Mouse (Mus musculus): Measurements from ENCODE around the gene Pola1. TPM values are rescaled to one million over a fixed set of nuclear protein-coding genes. Genes with fewer than 3 reads are reported as not detected.

Pola1 gene
- total and polyA plus RNA-seq, 3 experiments, result 29.3 to 38.0 (median 29.6) TPM

GRCm38 (mm10) chrX:93285091-93285490 lies 346.9 kb downstream of the Pola1 start:
- Histone ChIP-seq H3K27me3 (replicated peaks) (peaks cover 33% of the 10 kb centered on the region), H3K4me3 (replicated peaks in 1 of 3; ENCODE audit: low read depth in 2 of 3, low read length in 2 of 3, poor library complexity in 1 of 3) (no peak overlapping the region), H3K36me3 (replicated peaks in 1 of 2; ENCODE audit: control insufficient read depth in 1 of 2, insufficient read depth in 1 of 2, low read length in 1 of 2) (no peaks in the 10 kb centered on the region), H3K9ac (ENCODE audit: insufficient read depth, low read depth) (no peak overlapping the region), H3K79me2 (replicated peaks; ENCODE audit: control insufficient read depth, extremely low read depth, insufficient read depth, poor library complexity, severe bottlenecking) (no peaks in the 10 kb centered on the region), H3K4me2 (ENCODE audit: insufficient read depth, low read depth, poor library complexity, severe bottlenecking) (no peak overlapping the region), H3K27ac (ENCODE audit: insufficient read depth, low read depth) (no peak overlapping the region), H3K4me1 (ENCODE audit: control insufficient read depth in 1 of 2, insufficient read depth in 2 of 2) (no peaks in the 10 kb centered on the region), H3K9me3 (replicated peaks; ENCODE audit: low read length) (no peaks in the 10 kb centered on the region)
- no peak for DNase-seq (ENCODE audit: extremely low read depth)
- in situ Hi-C loops (cut with MboI; ENCODE audit: low pct_ligation_motif_present, low pct_unique_long_range_greater_than_20kb, low sequenced_read_pairs), result loop anchor here (10.0 kb wide), 1 partner anchor 200 kb away; no protein-coding TSS in a partner anchor
- dilution Hi-C loops (cut with MboI; ENCODE audit: extremely low pct_ligation_motif_present, extremely low pct_unique_long_range_greater_than_20kb, low sequenced_read_pairs), result no loop called here
- no peak for TF ChIP-seq CHD1 (IDR thresholded peaks at IDR 0.05; ENCODE audit: low read depth, low read length)
- no peak for TF ChIP-seq ZNF384 (IDR thresholded peaks at IDR 0.05; ENCODE audit: low read depth, low read length)
- no peak for TF ChIP-seq NELFE (IDR thresholded peaks at IDR 0.05; ENCODE audit: low read depth, low read length)
- TF ChIP-seq MEF2A (IDR thresholded peaks at IDR 0.05; ENCODE audit: borderline replicate concordance, low read depth, low read length), result no peak
- no peak for TF ChIP-seq MAFK (IDR thresholded peaks at IDR 0.05; ENCODE audit: insufficient replicate concordance, low read length)
- TF ChIP-seq MAX (IDR thresholded peaks at IDR 0.05; ENCODE audit: low read length), result no peak
- no peak for TF ChIP-seq E2F4 (IDR thresholded peaks at IDR 0.05; ENCODE audit: insufficient replicate concordance, low read depth, low read length)
- no peak for TF ChIP-seq CHD2 (IDR thresholded peaks at IDR 0.05; ENCODE audit: low read length)

DNA sequence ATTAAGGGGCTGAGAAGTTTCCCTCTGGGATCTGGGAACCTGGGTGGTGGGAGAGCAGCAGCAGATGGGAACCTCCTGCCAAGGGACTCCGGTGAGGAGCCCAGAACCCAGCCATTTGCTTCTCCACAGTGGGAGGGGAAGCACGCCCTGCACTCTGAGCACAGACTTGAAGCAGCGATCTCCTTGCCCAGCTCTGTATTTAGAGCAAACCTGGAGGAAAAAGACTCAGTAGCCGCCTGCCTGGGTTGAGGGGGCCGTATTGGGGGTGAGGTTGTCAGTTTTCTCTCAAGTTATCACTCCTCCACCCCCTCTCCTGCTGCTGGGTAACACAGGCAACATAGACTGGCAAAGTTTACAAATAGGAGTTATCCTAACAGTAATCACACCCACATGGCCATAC lies 350.2 kb downstream of the Pola1 start:
- Histone ChIP-seq H3K4me2 (ENCODE audit: insufficient read depth, low read depth, poor library complexity, severe bottlenecking) (peak overlapping the region; percentile 51), H3K27ac (ENCODE audit: insufficient read depth, low read depth) (no peak overlapping the region), H3K9ac (ENCODE audit: insufficient read depth, low read depth) (0 out of 2 replicates have a peak overlapping the region, but pooled peaks have one; percentile 6), H3K27me3 (replicated peaks) (peaks cover 7% of the 10 kb centered on the region), H3K36me3 (replicated peaks in 1 of 2; ENCODE audit: control insufficient read depth in 1 of 2, insufficient read depth in 1 of 2, low read length in 1 of 2) (no peaks in the 10 kb centered on the region), H3K4me1 (ENCODE audit: control insufficient read depth in 1 of 2, insufficient read depth in 2 of 2) (no peaks in the 10 kb centered on the region), H3K4me3 (replicated peaks in 1 of 3; ENCODE audit: low read depth in 2 of 3, low read length in 2 of 3, poor library complexity in 1 of 3) (peak overlapping the region; percentile 17 to 30 (median 29)), H3K79me2 (replicated peaks; ENCODE audit: control insufficient read depth, extremely low read depth, insufficient read depth, poor library complexity, severe bottlenecking) (no peaks in the 10 kb centered on the region), H3K9me3 (replicated peaks; ENCODE audit: low read length) (no peaks in the 10 kb centered on the region)
- no peak for DNase-seq (ENCODE audit: extremely low read depth)
- in situ Hi-C loops (cut with MboI; ENCODE audit: low pct_ligation_motif_present, low pct_unique_long_range_greater_than_20kb, low sequenced_read_pairs) (loop anchor here (10.0 kb wide), 1 partner anchor 203 kb away; no protein-coding TSS in a partner anchor), dilution Hi-C loops (cut with MboI; ENCODE audit: extremely low pct_ligation_motif_present, extremely low pct_unique_long_range_greater_than_20kb, low sequenced_read_pairs) (no loop called here)
- TF ChIP-seq MAZ (IDR thresholded peaks at IDR 0.05; ENCODE audit: low read depth, low read length) (no peak), ZNF384 (IDR thresholded peaks at IDR 0.05; ENCODE audit: low read depth, low read length) (no peak), MYC (IDR thresholded peaks at IDR 0.05; ENCODE audit: low read depth, low read length) (no peak), PAX5 (IDR thresholded peaks at IDR 0.05; ENCODE audit: low read length) (no peak), CHD2 (IDR thresholded peaks at IDR 0.05; ENCODE audit: low read length) (no peak), SMC3 (IDR thresholded peaks at IDR 0.05; ENCODE audit: low read depth, low read length) (no peak), JUN (IDR thresholded peaks at IDR 0.05; ENCODE audit: insufficient read depth, low read depth, low read length) (no peak), IRF4 (IDR thresholded peaks at IDR 0.05; ENCODE audit: low read depth, low read length) (no peak), ZC3H11A (IDR thresholded peaks at IDR 0.05; ENCODE audit: low read depth, low read length) (no peak), HCFC1 (IDR thresholded peaks at IDR 0.05; ENCODE audit: low read depth, low read length) (no peak), NRF1 (IDR thresholded peaks at IDR 0.05; ENCODE audit: low read depth, low read length) (no peak), POLR2AphosphoS2 (IDR thresholded peaks at IDR 0.05; ENCODE audit: low read depth, low read length) (no peak)
